Mouse (Mus musculus) heart, postnatal 0 days (tissue): ENCODE results near the gene Insig2. TPM values are rescaled to one million over a fixed set of nuclear protein-coding genes. Genes with fewer than 3 reads are reported as not detected.

Experiments
- ATAC-seq: fragments of 200-750 bp; cut with Nextera tagmentation; 2 replicates; pipeline ENCODE4 v1.8.0; 2017; ENCODE audit warnings: low read depth, moderate number of reproducible peaks, moderate library complexity; ENCODE audit not compliant: insufficient read depth
- DNase-seq: peaks from one replicate; pipeline ENCODE4 v3.0.0-alpha.2; 2016; ENCODE audit warnings: low spot score
- H3K27ac ChIP-seq: fragments of 300-500 bp; sonication (generic); 2 replicates; pipeline ENCODE4 v1.5.1; 2014; ENCODE audit warnings: low read depth, mild to moderate bottlenecking
- H3K27me3 ChIP-seq: fragments of 300-500 bp; sonication (generic); 2 replicates; pipeline ENCODE4 v1.6.1; 2014; ENCODE audit warnings: low read length, mixed read lengths; ENCODE audit not compliant: control insufficient read depth, insufficient read depth
- H3K36me3 ChIP-seq: fragments of 300-500 bp; sonication (generic); replicated peaks from 2 replicates; pipeline ENCODE4 v1.6.1; 2014; ENCODE audit warnings: low read length, mixed read lengths; ENCODE audit not compliant: control insufficient read depth, insufficient read depth
- H3K4me1 ChIP-seq: fragments of 300-500 bp; sonication (generic); 2 replicates; pipeline ENCODE4 v1.6.1; 2014; ENCODE audit warnings: antibody characterized with exemption; ENCODE audit not compliant: control insufficient read depth, insufficient read depth
- H3K4me2 ChIP-seq: fragments of 300-500 bp; sonication (generic); 2 replicates; pipeline ENCODE4 v1.6.1; 2014; ENCODE audit warnings: low read depth, mild to moderate bottlenecking, low read length, moderate library complexity
- H3K4me3 ChIP-seq: fragments of 300-500 bp; sonication (generic); 2 replicates; pipeline ENCODE4 v1.5.1; 2014; ENCODE audit warnings: low read depth, low read length
- H3K9ac ChIP-seq: fragments of 300-500 bp; sonication (generic); replicated peaks from 2 replicates; pipeline ENCODE4 v1.6.1; 2014; ENCODE audit warnings: low read depth, low read length, mixed read lengths
- H3K9me3 ChIP-seq: fragments of 300-500 bp; sonication (generic); replicated peaks from 2 replicates; pipeline ENCODE4 v1.6.1; 2016; ENCODE audit warnings: low read length; ENCODE audit not compliant: control insufficient read depth
- CTCF ChIP-seq: IDR thresholded peaks from 2 replicates; pipeline ENCODE4 v1.5.1; 2016; ENCODE audit warnings: antibody characterized with exemption, control low read depth, low read depth
- EP300 ChIP-seq: IDR thresholded peaks from 2 replicates; pipeline ENCODE4 v1.6.1; 2016; ENCODE audit warnings: antibody characterized with exemption, low read depth
- WGBS: fragments of 180-500 bp; shearing (Covaris S2); extraction: QIAGEN DNeasy Blood & Tissue Kit; methylation state at CpG from one replicate; pipeline ENCODE4 v1.1.7; 2014; 5-methylcytosine and 5-hydroxymethylcytosine counted together
- polyA plus RNA-seq: library from polyadenylated mRNA; unstranded; fragments of >200 nt; fragmentation: Nextera tagmentation; extraction: Ambion mirVana; gene quantifications from 2 replicates; pipeline ENCODE4 v1.2.1, GENCODE M21; 2015
- total RNA-seq: library from RNA; depleted of rRNA; stranded (reverse); fragments of >200 nt; gene quantifications from 2 replicates; pipeline ENCODE4 v1.2.3, GENCODE M21; 2014; ENCODE audit warnings: low replicate concordance

Gene Insig2
- total and polyA plus RNA-seq, 2 experiments from 2014 or later: 38.6 to 54.7 TPM

- ATAC-seq (no peak), DNase-seq (no peak)
- TF ChIP-seq EP300: no peak
- TF ChIP-seq CTCF: no peak
- 60% methylated on average over 3 of the region's 3 CpGs for WGBS
- H3K4me1 ChIP-seq: no peaks in the 10 kb centered on the region
- H3K27me3 ChIP-seq: no peaks in the 10 kb centered on the region
- no peak overlapping the region for H3K4me3 ChIP-seq
- H3K9me3 ChIP-seq: no peaks in the 10 kb centered on the region
- no peak overlapping the region for H3K27ac ChIP-seq
- H3K9ac ChIP-seq: no peak overlapping the region
- H3K36me3 ChIP-seq: no peaks in the 10 kb centered on the region
- no peak overlapping the region for H3K4me2 ChIP-seq
Observed at GRCm38 (mm10) chr1:121351037-121351436, 18.6 kb upstream of the Insig2 start.

- no peaks in the 10 kb centered on the region for H3K36me3 ChIP-seq
- no peaks in the 10 kb centered on the region for H3K27me3 ChIP-seq
- H3K9me3 ChIP-seq: no peaks in the 10 kb centered on the region
- H3K4me2 ChIP-seq: no peak overlapping the region
- TF ChIP-seq CTCF (no peak), EP300 (no peak)
- H3K9ac ChIP-seq: no peak overlapping the region
- no peak overlapping the region for H3K27ac ChIP-seq
- DNase-seq (no peak), ATAC-seq (no peak)
- 75% methylated on average over 13 of the region's 13 CpGs for WGBS
- H3K4me3 ChIP-seq: no peak overlapping the region
- H3K4me1 ChIP-seq: no peaks in the 10 kb centered on the region
Observed at GRCm38 (mm10) chr1:121350616-121351015, 18.2 kb upstream of the Insig2 start.

GRCm38 (mm10) chr1:121348875-121349847 lies 16.8 kb upstream of the Insig2 start:
- H3K27ac ChIP-seq: no peak overlapping the region
- no peaks in the 10 kb centered on the region for H3K9me3 ChIP-seq
- no peaks in the 10 kb centered on the region for H3K4me1 ChIP-seq
- no peak for ATAC-seq
- TF ChIP-seq EP300: no peak
- no peak for TF ChIP-seq CTCF
- no peak for DNase-seq
- H3K9ac ChIP-seq: no peak overlapping the region
- H3K36me3 ChIP-seq: no peaks in the 10 kb centered on the region
- H3K4me3 ChIP-seq: no peak overlapping the region
- H3K4me2 ChIP-seq: no peak overlapping the region
- no peaks in the 10 kb centered on the region for H3K27me3 ChIP-seq
- WGBS: 71% methylated on average over 4 of the region's 4 CpGs

GRCm38 (mm10) chr1:121343966-121344365 lies 11.6 kb upstream of the Insig2 start:
- H3K4me3 ChIP-seq: no peak overlapping the region
- 58% methylated on average over 5 of the region's 5 CpGs for WGBS
- DNase-seq: no peak
- H3K9ac ChIP-seq: no peak overlapping the region
- ATAC-seq: no peak
- no peaks in the 10 kb centered on the region for H3K36me3 ChIP-seq
- no peaks in the 10 kb centered on the region for H3K27me3 ChIP-seq
- no peaks in the 10 kb centered on the region for H3K9me3 ChIP-seq
- no peak overlapping the region for H3K27ac ChIP-seq
- TF ChIP-seq CTCF: no peak
- TF ChIP-seq EP300: no peak
- no peak overlapping the region for H3K4me2 ChIP-seq
- no peaks in the 10 kb centered on the region for H3K4me1 ChIP-seq

- 73% methylated on average over 4 of the region's 4 CpGs for WGBS
- no peak overlapping the region for H3K4me2 ChIP-seq
- no peak for TF ChIP-seq CTCF
- TF ChIP-seq EP300: no peak
- H3K27me3 ChIP-seq: no peaks in the 10 kb centered on the region
- H3K36me3 ChIP-seq: no peaks in the 10 kb centered on the region
- ATAC-seq (no peak), DNase-seq (no peak)
- no peak overlapping the region for H3K27ac ChIP-seq
- no peaks in the 10 kb centered on the region for H3K4me1 ChIP-seq
- H3K4me3 ChIP-seq: no peak overlapping the region
- H3K9me3 ChIP-seq: no peaks in the 10 kb centered on the region
- H3K9ac ChIP-seq: no peak overlapping the region
Observed at GRCm38 (mm10) chr1:121335789-121336188, 3.4 kb upstream of the Insig2 start.
